8 mouse cellular contexts compared by ENCODE assay signal in the genomic region with DNA sequence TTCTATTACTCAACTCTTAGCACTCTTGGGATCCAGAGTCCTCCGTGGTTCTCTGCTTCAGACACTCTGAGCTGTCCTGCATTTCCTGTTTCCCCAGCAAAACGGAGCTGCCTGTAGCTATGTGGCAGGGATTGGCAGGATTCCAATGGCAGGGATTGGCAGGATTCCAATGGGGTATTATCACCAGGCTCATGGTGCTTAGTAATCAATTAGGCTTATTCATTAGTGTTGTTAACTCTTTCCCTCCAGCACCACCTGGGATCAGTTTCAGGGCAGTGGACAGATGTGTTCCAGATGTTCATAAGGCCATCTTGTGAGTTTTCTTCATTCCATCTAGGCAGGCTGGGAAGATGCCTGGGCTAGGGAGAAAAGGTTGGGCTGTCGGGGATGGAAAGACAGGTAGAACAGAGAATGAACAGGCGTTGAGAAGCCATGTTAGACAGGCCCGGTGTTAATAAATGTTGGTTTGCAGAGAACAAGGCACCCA.
A peak's percentile ranks its signal among the peaks of the same experiment; 100 is the strongest.
DNase-seq lines count a peak whose midpoint lies in the region; ATAC-seq and TF ChIP-seq lines count a peak whose summit lies in the region.

No protein-coding gene starts in this region.

- 50% methylated on average over 5 of the region's 5 CpGs for WGBS in kidney, adult 2 months
- 45% methylated on average over 5 of the region's 5 CpGs for WGBS in heart, embryonic 15.5 days

- no peak for TF ChIP-seq CTCF in kidney, adult 2 months (conservative IDR thresholded peaks at IDR 0.05; ENCODE audit: insufficient read depth, insufficient read length, low read depth, low read length)

- no peaks in the 10 kb centered on the region for H3K4me1 ChIP-seq in kidney, adult 2 months (ENCODE audit: control insufficient read depth, insufficient read depth, low read length)
- H3K4me1 ChIP-seq in heart, embryonic 15.5 days (replicated peaks), result peaks cover 16% of the 10 kb centered on the region

- ATAC-seq in heart, embryonic 15.5 days (replicated peaks; ENCODE audit: insufficient number of reproducible peaks, insufficient read depth, low FRiP score, low read depth), result no peak; the same call in 1 of the 2 replicates

- peak overlapping the region; percentile 34 for H3K4me2 ChIP-seq in heart, embryonic 15.5 days

- peak; percentile 6 for DNase-seq in kidney, adult 11 months
- DNase-seq in kidney, adult 2 months, result no peak
- peak; percentile 89 to 90 for DNase-seq in cerebellum, postnatal 10 days
- DNase-seq in layer of hippocampus, postnatal 10 days (ENCODE audit: low spot score in 2 of 2), result peak; percentile 74 to 77
- DNase-seq in retina, postnatal 1 day, result peak; percentile 93
- DNase-seq in yolk sac, embryonic 10.5 days (ENCODE audit: low spot score), result no peak
- no peak for DNase-seq in frontal cortex, postnatal 36 days (ENCODE audit: low spot score in 2 of 2)

- TF ChIP-seq POLR2A in kidney, adult 2 months (IDR thresholded peaks at IDR 0.05; ENCODE audit: low read depth, low read length), result no peak

- no peaks in the 10 kb centered on the region for H3K36me3 ChIP-seq in kidney, adult 2 months (ENCODE audit: control insufficient read depth, insufficient read depth, low read length)
- no peaks in the 10 kb centered on the region for H3K36me3 ChIP-seq in heart, embryonic 15.5 days

- H3K4me3 ChIP-seq in kidney, adult 2 months (ENCODE audit: insufficient read depth, low read depth, low read length), result no peak overlapping the region
- H3K4me3 ChIP-seq in heart, embryonic 15.5 days, result no peak overlapping the region

- no peak overlapping the region for H3K9ac ChIP-seq in heart, embryonic 15.5 days

- H3K27ac ChIP-seq in kidney, adult 2 months (ENCODE audit: insufficient read depth, low read depth, low read length), result no peak overlapping the region
- H3K27ac ChIP-seq in heart, embryonic 15.5 days, result no peak overlapping the region

- H3K27me3 ChIP-seq in kidney, adult 2 months (replicated peaks; ENCODE audit: control insufficient read depth, insufficient read depth, low read length), result no peaks in the 10 kb centered on the region
- H3K27me3 ChIP-seq in heart, embryonic 15.5 days, result no peaks in the 10 kb centered on the region

- H3K9me3 ChIP-seq in heart, embryonic 15.5 days (replicated peaks), result no peaks in the 10 kb centered on the region

Comparison
In these comparisons a context has a peak if more than half of its experiments do, and no peak if none do; other contexts are left out.
1. DNase-seq: peak in kidney, adult 11 months (single experiment), cerebellum, postnatal 10 days (2 of 2), layer of hippocampus, postnatal 10 days (2 of 2) and retina, postnatal 1 day (single experiment); none in kidney, adult 2 months (single experiment), yolk sac, embryonic 10.5 days (single experiment) and frontal cortex, postnatal 36 days (0 of 2).